Mouse (Mus musculus) CH12.LX (cell line): Measurements from ENCODE around the gene Znhit3.

Source experiments
- CTCF ChIP-seq, 2 experiments: IDR thresholded peaks in 1 of 2; conservative IDR thresholded peaks in 1 of 2; 2 replicates each; pipeline ENCODE4 v1.5.1; 2011 to 2012; ENCODE audit warnings: low read depth in 2 of 2, low read length in 2 of 2, improper control_type of control experiment in 1 of 2, inconsistent platforms in 1 of 2, mild to moderate bottlenecking in 1 of 2, moderate library complexity in 1 of 2
- E2F4 ChIP-seq: IDR thresholded peaks from 2 replicates; pipeline ENCODE4 v1.6.1; 2011; ENCODE audit warnings: low read depth, low read length, improper control_type of control experiment; ENCODE audit not compliant: insufficient replicate concordance
- MEF2A ChIP-seq: IDR thresholded peaks from 2 replicates; pipeline ENCODE4 v1.6.1; 2014; ENCODE audit warnings: low read depth, mild to moderate bottlenecking, inconsistent platforms, low read length, improper control_type of control experiment, borderline replicate concordance
- MXI1 ChIP-seq: IDR thresholded peaks from 2 replicates; pipeline ENCODE4 v1.6.1; 2011; ENCODE audit warnings: mild to moderate bottlenecking, low read depth, low read length, improper control_type of control experiment
- MYC ChIP-seq: IDR thresholded peaks from 2 replicates; pipeline ENCODE4 v1.6.1; 2011; ENCODE audit warnings: low read depth, mild to moderate bottlenecking, improper control_type of control experiment, low read length
- USF1 ChIP-seq: IDR thresholded peaks from 2 replicates; pipeline ENCODE4 v1.6.1; 2014; ENCODE audit warnings: low read depth, mild to moderate bottlenecking, inconsistent platforms, low read length, improper control_type of control experiment

GRCm38 (mm10) chr11:84893113-84893512 lies 23.1 kb downstream of the Znhit3 start:
- TF ChIP-seq E2F4 (no peak), CTCF (conservative IDR thresholded peaks at IDR 0.05 in 1 of 2, IDR thresholded peaks at IDR 0.05 in 1 of 2; ENCODE audit: low read depth in 2 of 2, low read length in 2 of 2) (no peak), MEF2A (no peak), MXI1 (no peak), USF1 (no peak), MYC (no peak)
